Mouse (Mus musculus) limb, embryonic 13.5 days (tissue): ENCODE results near the gene Cds2. TPM values are rescaled to one million over a fixed set of nuclear protein-coding genes. Genes with fewer than 3 reads are reported as not detected.
A peak's percentile ranks its signal among the peaks of the same experiment; 100 is the strongest.

Experiments used
- ATAC-seq: fragments of 200-750 bp; cut with Nextera tagmentation; 2 replicates; pipeline ENCODE4 v1.8.0; 2017; ENCODE audit warnings: low read depth, moderate number of reproducible peaks, moderate TSS enrichment; ENCODE audit not compliant: low FRiP score
- H3K27ac ChIP-seq: fragments of 300-500 bp; sonication (generic); 2 replicates; pipeline ENCODE4 v1.5.1; 2015; ENCODE audit warnings: inconsistent platforms, mild to moderate bottlenecking, moderate library complexity
- H3K27me3 ChIP-seq: fragments of 300-500 bp; sonication (generic); 2 replicates; pipeline ENCODE4 v1.6.1; 2015; ENCODE audit warnings: mild to moderate bottlenecking, inconsistent platforms
- H3K36me3 ChIP-seq: fragments of 300-500 bp; sonication (generic); 2 replicates; pipeline ENCODE4 v1.6.1; 2015; ENCODE audit warnings: inconsistent platforms, mild to moderate bottlenecking, moderate library complexity
- H3K4me1 ChIP-seq: fragments of 300-500 bp; sonication (generic); 2 replicates; pipeline ENCODE4 v1.6.1; 2015; ENCODE audit warnings: inconsistent platforms
- H3K4me2 ChIP-seq: fragments of 300-500 bp; sonication (generic); replicated peaks from 2 replicates; pipeline ENCODE4 v1.6.1; 2015; ENCODE audit warnings: inconsistent platforms, mild to moderate bottlenecking, moderate library complexity
- H3K4me3 ChIP-seq: fragments of 300-500 bp; sonication (generic); 2 replicates; pipeline ENCODE4 v1.5.1; 2015; ENCODE audit warnings: moderate library complexity, mild to moderate bottlenecking, inconsistent platforms
- H3K9ac ChIP-seq: fragments of 300-500 bp; sonication (generic); 2 replicates; pipeline ENCODE4 v1.6.1; 2015; ENCODE audit warnings: mild to moderate bottlenecking, inconsistent platforms
- H3K9me3 ChIP-seq: fragments of 300-500 bp; sonication (generic); 2 replicates; pipeline ENCODE4 v1.6.1; 2016; ENCODE audit warnings: inconsistent platforms
- WGBS: fragments of 180-500 bp; shearing (Covaris S2); methylation state at CpG from one replicate; pipeline ENCODE4 v1.1.7; 2015; 5-methylcytosine and 5-hydroxymethylcytosine counted together
- polyA plus RNA-seq: library from polyadenylated mRNA; unstranded; fragments of >200 nt; fragmentation: Nextera tagmentation; extraction: Ambion mirVana; gene quantifications from 2 replicates; pipeline ENCODE4 v1.2.1, GENCODE M21; 2015

The Cds2 gene
- polyA plus RNA-seq, 1 experiment from 2014 or later, result 25.4 TPM

GRCm38 (mm10) chr2:132252542-132253528, 10.1 kb upstream of the Cds2 start, which contains the start of gene Pcna:
TSS of gene Pcna (minus strand) at chr2:132253314.
- no peaks in the 10 kb centered on the region for H3K27me3 ChIP-seq
- H3K4me3 ChIP-seq, result peak within 1 kb of the TSS; percentile 67
- WGBS, result under 1% methylated on average over 79 of the region's 79 CpGs
- H3K4me2 ChIP-seq, result peak within 1 kb of the TSS; percentile 79
- ATAC-seq, result peak; percentile 99
- peak within 1 kb of the TSS; percentile 75 for H3K9ac ChIP-seq
- H3K36me3 ChIP-seq, result peaks cover 25% of the 10 kb centered on the region
- peaks cover 35% of the 10 kb centered on the region for H3K4me1 ChIP-seq
- H3K9me3 ChIP-seq, result no peaks in the 10 kb centered on the region
- peak within 1 kb of the TSS; percentile 77 for H3K27ac ChIP-seq

GRCm38 (mm10) chr2:132253603-132254002, 9.3 kb upstream of the Cds2 start:
- Histone ChIP-seq H3K27me3 (no peaks in the 10 kb centered on the region), H3K36me3 (peaks cover 21% of the 10 kb centered on the region), H3K4me3 (peak overlapping the region; percentile 67), H3K9me3 (no peaks in the 10 kb centered on the region), H3K4me1 (peaks cover 27% of the 10 kb centered on the region), H3K9ac (peak overlapping the region; percentile 75), H3K27ac (peak overlapping the region; percentile 77), H3K4me2 (peak overlapping the region; percentile 79)
- WGBS, result 2% methylated on average over 7 of the region's 7 CpGs
- ATAC-seq, result no peak

GRCm38 (mm10) chr2:132257350-132258068, 5.4 kb upstream of the Cds2 start:
- no peak for ATAC-seq
- H3K4me3 ChIP-seq, result no peak overlapping the region
- H3K9me3 ChIP-seq, result no peaks in the 10 kb centered on the region
- no peaks in the 10 kb centered on the region for H3K36me3 ChIP-seq
- no peaks in the 10 kb centered on the region for H3K27me3 ChIP-seq
- H3K4me1 ChIP-seq, result 0 out of 2 replicates have a peak, but pooled peaks cover 4% of the 10 kb centered on the region
- H3K9ac ChIP-seq, result no peak overlapping the region
- H3K27ac ChIP-seq, result no peak overlapping the region
- H3K4me2 ChIP-seq, result no peak overlapping the region
- 91% methylated on average over 6 of the region's 6 CpGs for WGBS

GRCm38 (mm10) chr2:132260601-132261000, 2.3 kb upstream of the Cds2 start:
- H3K9ac ChIP-seq, result no peak overlapping the region
- no peak overlapping the region for H3K4me2 ChIP-seq
- H3K4me3 ChIP-seq, result no peak overlapping the region
- H3K4me1 ChIP-seq, result peaks cover 14% of the 10 kb centered on the region
- no peaks in the 10 kb centered on the region for H3K9me3 ChIP-seq
- no peak overlapping the region for H3K27ac ChIP-seq
- no peaks in the 10 kb centered on the region for H3K27me3 ChIP-seq
- no peaks in the 10 kb centered on the region for H3K36me3 ChIP-seq
- WGBS, result 94% methylated on average over 3 of the region's 3 CpGs
- no peak for ATAC-seq

- 74% methylated on average over 6 of the region's 6 CpGs for WGBS
- Histone ChIP-seq H3K27me3 (no peaks in the 10 kb centered on the region), H3K9ac (no peak overlapping the region), H3K4me3 (no peak overlapping the region), H3K27ac (no peak overlapping the region), H3K4me2 (peak overlapping the region; percentile 75; the same call in 1 of the 2 replicates), H3K36me3 (no peaks in the 10 kb centered on the region), H3K4me1 (peaks cover 14% of the 10 kb centered on the region), H3K9me3 (no peaks in the 10 kb centered on the region)
- no peak for ATAC-seq
Observed at GRCm38 (mm10) chr2:132262175-132262574, 773 bp upstream of the Cds2 start.

- peak overlapping the region; percentile 75 for H3K4me2 ChIP-seq
- H3K9ac ChIP-seq, result peak overlapping the region; percentile 91
- peak overlapping the region; percentile 92 for H3K4me3 ChIP-seq
- peak overlapping the region; percentile 69 for H3K27ac ChIP-seq
- no peak; the same call in 1 of the 2 replicates for ATAC-seq
- no peaks in the 10 kb centered on the region for H3K9me3 ChIP-seq
- WGBS, result under 1% methylated on average over 47 of the region's 47 CpGs
- H3K27me3 ChIP-seq, result no peaks in the 10 kb centered on the region
- H3K36me3 ChIP-seq, result no peaks in the 10 kb centered on the region
- H3K4me1 ChIP-seq, result peaks cover 14% of the 10 kb centered on the region
Observed at GRCm38 (mm10) chr2:132263421-132264265, 695 bp downstream of the Cds2 start.

- 17% methylated on average over 6 of the region's 6 CpGs for WGBS
- Histone ChIP-seq H3K27me3 (no peaks in the 10 kb centered on the region), H3K36me3 (no peaks in the 10 kb centered on the region), H3K27ac (no peak overlapping the region), H3K9ac (peak overlapping the region; percentile 91), H3K9me3 (no peaks in the 10 kb centered on the region), H3K4me3 (peak overlapping the region; percentile 92), H3K4me1 (peaks cover 14% of the 10 kb centered on the region), H3K4me2 (peak overlapping the region; percentile 75)
- ATAC-seq, result no peak
Observed at GRCm38 (mm10) chr2:132264266-132264710, 1.3 kb downstream of the Cds2 start.

- H3K36me3 ChIP-seq, result no peaks in the 10 kb centered on the region
- 81% methylated on average over 9 of the region's 9 CpGs for WGBS
- ATAC-seq, result no peak
Observed at GRCm38 (mm10) chr2:132265196-132265595, 2.2 kb downstream of the Cds2 start.

GRCm38 (mm10) chr2:132266086-132266485, 3.1 kb downstream of the Cds2 start:
- Histone ChIP-seq H3K9ac (no peak overlapping the region), H3K9me3 (no peaks in the 10 kb centered on the region), H3K36me3 (no peaks in the 10 kb centered on the region), H3K4me2 (no peak overlapping the region), H3K27me3 (no peaks in the 10 kb centered on the region), H3K4me1 (peaks cover 14% of the 10 kb centered on the region), H3K4me3 (no peak overlapping the region), H3K27ac (no peak overlapping the region)
- no peak for ATAC-seq
- WGBS, result 95% methylated on average over 3 of the region's 3 CpGs

More at GRCm38 (mm10) chr2:132265196-132265595, 2.2 kb downstream of the Cds2 start:
- no peak overlapping the region for H3K9ac ChIP-seq
- 0 out of 2 replicates have a peak overlapping the region, but pooled peaks have one; percentile 92 for H3K4me3 ChIP-seq
- no peaks in the 10 kb centered on the region for H3K9me3 ChIP-seq
- no peaks in the 10 kb centered on the region for H3K27me3 ChIP-seq
- H3K27ac ChIP-seq, result no peak overlapping the region
- H3K4me2 ChIP-seq, result peak overlapping the region; percentile 75; the same call in 1 of the 2 replicates
- H3K4me1 ChIP-seq, result peaks cover 14% of the 10 kb centered on the region

GRCm38 (mm10) chr2:132269217-132269616, 6.3 kb downstream of the Cds2 start:
- Histone ChIP-seq H3K36me3 (no peaks in the 10 kb centered on the region), H3K4me2 (no peak overlapping the region), H3K4me1 (peaks cover 8% of the 10 kb centered on the region), H3K9me3 (no peaks in the 10 kb centered on the region), H3K4me3 (no peak overlapping the region), H3K27me3 (no peaks in the 10 kb centered on the region), H3K9ac (no peak overlapping the region), H3K27ac (no peak overlapping the region)
- 81% methylated on average over 3 of the region's 3 CpGs for WGBS
- no peak for ATAC-seq

- no peak for ATAC-seq
- Histone ChIP-seq H3K4me3 (no peak overlapping the region), H3K9ac (no peak overlapping the region), H3K9me3 (no peaks in the 10 kb centered on the region), H3K4me1 (no peaks in the 10 kb centered on the region), H3K27ac (no peak overlapping the region), H3K27me3 (no peaks in the 10 kb centered on the region), H3K36me3 (no peaks in the 10 kb centered on the region), H3K4me2 (no peak overlapping the region)
- WGBS, result 88% methylated on average over 2 of the region's 2 CpGs
Observed at GRCm38 (mm10) chr2:132270331-132270951, 7.5 kb downstream of the Cds2 start.
